Mouse (Mus musculus) forebrain, embryonic 16.5 days (tissue): ENCODE results near the gene Cd207. TPM values are rescaled to one million over a fixed set of nuclear protein-coding genes. Genes with fewer than 3 reads are reported as not detected.
"Not testable (repeated sequence)": the region's sequence is repeated elsewhere in the genome, so short reads cannot be mapped to it uniquely, and the experiment has no call there.

Experiments
- ATAC-seq: fragments of 200-750 bp; cut with Nextera tagmentation; 2 replicates; pipeline ENCODE4 v1.8.0; 2017; ENCODE audit warnings: mild to moderate bottlenecking, moderate library complexity
- H3K27ac ChIP-seq: fragments of 300-500 bp; sonication (generic); 2 replicates; pipeline ENCODE4 v1.5.1; 2014; ENCODE audit warnings: low read length, control low read depth
- H3K27me3 ChIP-seq: fragments of 300-500 bp; sonication (generic); replicated peaks from 2 replicates; pipeline ENCODE4 v1.6.1; 2014; ENCODE audit warnings: low read length; ENCODE audit not compliant: control insufficient read depth, insufficient read depth
- H3K36me3 ChIP-seq: fragments of 300-500 bp; sonication (generic); 2 replicates; pipeline ENCODE4 v1.6.1; 2014; ENCODE audit not compliant: control insufficient read depth, insufficient read depth
- H3K4me1 ChIP-seq: fragments of 300-500 bp; sonication (generic); replicated peaks from 2 replicates; pipeline ENCODE4 v1.6.1; 2014; ENCODE audit warnings: low read length; ENCODE audit not compliant: control insufficient read depth, insufficient read depth
- H3K4me2 ChIP-seq: fragments of 300-500 bp; sonication (generic); 2 replicates; pipeline ENCODE4 v1.6.1; 2014; ENCODE audit warnings: mild to moderate bottlenecking, low read length, control low read depth
- H3K4me3 ChIP-seq: fragments of 300-500 bp; sonication (generic); replicated peaks from 2 replicates; pipeline ENCODE4 v1.5.1; 2014; ENCODE audit warnings: mild to moderate bottlenecking, low read length, control low read depth
- H3K9ac ChIP-seq: fragments of 300-500 bp; sonication (generic); replicated peaks from 2 replicates; pipeline ENCODE4 v1.6.1; 2014; ENCODE audit warnings: low read depth, low read length, control low read depth
- H3K9me3 ChIP-seq: fragments of 300-500 bp; sonication (generic); 2 replicates; pipeline ENCODE4 v1.6.1; 2016; ENCODE audit warnings: low read length; ENCODE audit not compliant: control insufficient read depth
- WGBS: fragments of 180-500 bp; shearing (Covaris S2); extraction: QIAGEN DNeasy Blood & Tissue Kit; methylation state at CpG from one replicate; pipeline ENCODE4 v1.1.7; 2014; 5-methylcytosine and 5-hydroxymethylcytosine counted together
- polyA plus RNA-seq: library from polyadenylated mRNA; unstranded; fragments of >200 nt; fragmentation: Nextera tagmentation; extraction: Ambion mirVana; gene quantifications from 2 replicates; pipeline ENCODE4 v1.2.1, GENCODE M21; 2015

Cd207 gene
- polyA plus RNA-seq, 1 experiment from 2014 or later = not detected

GRCm38 (mm10) chr6:83673395-83673794 lies 4.3 kb downstream of the Cd207 start:
- no peak overlapping the region for H3K27ac ChIP-seq
- WGBS = 7% methylated on average over 4 of the region's 4 CpGs
- H3K36me3 ChIP-seq = no peaks in the 10 kb centered on the region
- peak; percentile 45; the same call in 1 of the 2 replicates for ATAC-seq
- H3K27me3 ChIP-seq = 0 out of 2 replicates have a peak, but pooled peaks cover 4% of the 10 kb centered on the region
- no peak overlapping the region for H3K4me2 ChIP-seq
- no peaks in the 10 kb centered on the region for H3K9me3 ChIP-seq
- no peak overlapping the region for H3K9ac ChIP-seq
- H3K4me1 ChIP-seq = no peaks in the 10 kb centered on the region
- no peak overlapping the region for H3K4me3 ChIP-seq

- H3K36me3 ChIP-seq = no peaks in the 10 kb centered on the region
- H3K9me3 ChIP-seq = no peaks in the 10 kb centered on the region
- H3K4me2 ChIP-seq = no peak overlapping the region
- H3K4me3 ChIP-seq = no peak overlapping the region
- no peaks in the 10 kb centered on the region for H3K27me3 ChIP-seq
- H3K27ac ChIP-seq = no peak overlapping the region; the same call in 1 of the 2 replicates
- peaks cover 4% of the 10 kb centered on the region; the same call in 1 of the 2 replicates for H3K4me1 ChIP-seq
- WGBS = 59% methylated on average over 2 of the region's 2 CpGs
- ATAC-seq = 0 out of 2 replicates have a peak, but pooled peaks have one; percentile 47
- no peak overlapping the region for H3K9ac ChIP-seq
Observed at GRCm38 (mm10) chr6:83665009-83665408, 12.6 kb downstream of the Cd207 start.

- no peak for ATAC-seq
- WGBS = 81% methylated on average over 4 of the region's 4 CpGs
- H3K4me3 ChIP-seq = no peak overlapping the region
Observed at GRCm38 (mm10) chr6:83660821-83661220, 16.8 kb downstream of the Cd207 start.

GRCm38 (mm10) chr6:83656087-83656486 lies 21.6 kb downstream of the Cd207 start, which contains the start of gene Clec4f:
Gene Clec4f, minus strand, starts transcription at chr6:83656187.
- Histone ChIP-seq H3K9me3 (no peaks in the 10 kb centered on the region), H3K4me3 (no peak within 1 kb of the TSS), H3K36me3 (no peaks in the 10 kb centered on the region), H3K4me1 (no peaks in the 10 kb centered on the region), H3K27me3 (no peaks in the 10 kb centered on the region), H3K9ac (no peak within 1 kb of the TSS), H3K27ac (no peak within 1 kb of the TSS), H3K4me2 (no peak within 1 kb of the TSS)
- 87% methylated on average over 2 of the region's 2 CpGs for WGBS
- ATAC-seq = no peak

More at GRCm38 (mm10) chr6:83660821-83661220, 16.8 kb downstream of the Cd207 start:
- H3K9ac ChIP-seq = no peak overlapping the region
- no peak overlapping the region for H3K4me2 ChIP-seq
- no peaks in the 10 kb centered on the region for H3K9me3 ChIP-seq
- H3K27ac ChIP-seq = no peak overlapping the region
- H3K4me1 ChIP-seq = peaks cover 4% of the 10 kb centered on the region; the same call in 1 of the 2 replicates
- H3K36me3 ChIP-seq = no peaks in the 10 kb centered on the region
- no peaks in the 10 kb centered on the region for H3K27me3 ChIP-seq

GRCm38 (mm10) chr6:83646715-83647114 lies 30.9 kb downstream of the Cd207 start:
- H3K9me3 ChIP-seq = no peaks in the 10 kb centered on the region
- no peaks in the 10 kb centered on the region for H3K27me3 ChIP-seq
- no peak for ATAC-seq
- H3K4me2 ChIP-seq = no peak overlapping the region
- no peak overlapping the region for H3K4me3 ChIP-seq
- no peak overlapping the region for H3K9ac ChIP-seq
- no peaks in the 10 kb centered on the region for H3K36me3 ChIP-seq
- 90% methylated on average over 10 of the region's 10 CpGs for WGBS
- no peaks in the 10 kb centered on the region for H3K4me1 ChIP-seq
- H3K27ac ChIP-seq = no peak overlapping the region

GRCm38 (mm10) chr6:83635329-83635728 lies 42.3 kb downstream of the Cd207 start:
- no peak overlapping the region for H3K27ac ChIP-seq
- no peaks in the 10 kb centered on the region for H3K4me1 ChIP-seq
- H3K4me2 ChIP-seq = no peak overlapping the region
- no peak overlapping the region for H3K4me3 ChIP-seq
- 83% methylated on average over 1 of the region's 1 CpGs for WGBS
- ATAC-seq = no peak
- H3K9ac ChIP-seq = no peak overlapping the region
- H3K27me3 ChIP-seq = no peaks in the 10 kb centered on the region
- no peaks in the 10 kb centered on the region for H3K9me3 ChIP-seq
- no peaks in the 10 kb centered on the region for H3K36me3 ChIP-seq

GRCm38 (mm10) chr6:83634631-83635030 lies 43.0 kb downstream of the Cd207 start:
- H3K4me2 ChIP-seq, H3K9me3 ChIP-seq, H3K27me3 ChIP-seq, H3K36me3 ChIP-seq, H3K4me1 ChIP-seq, H3K27ac ChIP-seq, H3K9ac ChIP-seq, ATAC-seq, H3K4me3 ChIP-seq: not testable (repeated sequence)
- 80% methylated on average over 4 of the region's 4 CpGs for WGBS

- not testable (repeated sequence) for H3K27ac ChIP-seq, H3K9ac ChIP-seq, ATAC-seq, H3K36me3 ChIP-seq, H3K9me3 ChIP-seq, H3K27me3 ChIP-seq, H3K4me2 ChIP-seq, H3K4me1 ChIP-seq, H3K4me3 ChIP-seq
- 60% methylated on average over 5 of the region's 5 CpGs for whole genome bisulfite sequencing
Observed at GRCm38 (mm10) chr6:83634106-83634505, 43.6 kb downstream of the Cd207 start.

- H3K9me3 ChIP-seq = no peaks in the 10 kb centered on the region
- ATAC-seq = no peak
- WGBS = 79% methylated on average over 4 of the region's 4 CpGs
Observed at GRCm38 (mm10) chr6:83631815-83632214, 45.8 kb downstream of the Cd207 start.

GRCm38 (mm10) chr6:83626781-83627180 lies 50.9 kb downstream of the Cd207 start:
- Histone ChIP-seq H3K4me2 (no peak overlapping the region), H3K36me3 (no peaks in the 10 kb centered on the region), H3K27me3 (no peaks in the 10 kb centered on the region), H3K27ac (no peak overlapping the region), H3K9me3 (no peaks in the 10 kb centered on the region), H3K9ac (no peak overlapping the region), H3K4me3 (no peak overlapping the region), H3K4me1 (no peaks in the 10 kb centered on the region)
- WGBS = 66% methylated on average over 17 of the region's 17 CpGs
- no peak for ATAC-seq

More at GRCm38 (mm10) chr6:83631815-83632214, 45.8 kb downstream of the Cd207 start:
- H3K36me3 ChIP-seq = no peaks in the 10 kb centered on the region
- H3K9ac ChIP-seq = no peak overlapping the region
- no peaks in the 10 kb centered on the region for H3K4me1 ChIP-seq
- no peaks in the 10 kb centered on the region for H3K27me3 ChIP-seq
- no peak overlapping the region for H3K4me2 ChIP-seq
- no peak overlapping the region for H3K4me3 ChIP-seq
- H3K27ac ChIP-seq = no peak overlapping the region
